Mouse (Mus musculus): ENCODE results near the gene Rbm8a2. TPM values are rescaled to one million over a fixed set of nuclear protein-coding genes. Genes with fewer than 3 reads are reported as not detected.

Rbm8a2 gene
- polyA plus RNA-seq, 1 experiment from 2014 or later, result 0.73 TPM

Other genes starting within 250 kb of the Rbm8a2 start
- gene Exo1, start 98.5 kb downstream of the Rbm8a2 start, polyA plus RNA-seq (2016; fragmentation: Nextera tagmentation; extraction: Ambion mirVana), result 110 and 112 TPM in 2 replicates
- not detected in 2 replicates for gene Gm38100, start 58.8 kb downstream of the Rbm8a2 start, polyA plus RNA-seq (2016; fragmentation: Nextera tagmentation; extraction: Ambion mirVana)